Mouse (Mus musculus): ENCODE measurements around the gene Galnt14. TPM values are rescaled to one million over a fixed set of nuclear protein-coding genes. Genes with fewer than 3 reads are reported as not detected.

Galnt14 gene
- not detected for total RNA-seq (2021)
- long read RNA-seq, experiment 1 = 0 reads
- long read RNA-seq, experiment 2 = 0 reads

- TF ChIP-seq CTCF (IDR thresholded peaks at IDR 0.05) = peak; percentile 53
- peak; percentile 52 for DNase-seq
- no peak within 1 kb of the TSS for H3K27ac ChIP-seq
- H3K4me3 ChIP-seq = peak within 1 kb of the TSS; percentile 71
- intact Hi-C loops (cut with DNase I) = no loop called here
Observed at GRCm38 (mm10) chr17:73710042-73710911, at the start of gene Galnt14. Galnt14 (minus strand) TSS chr17:73710453.

GRCm38 (mm10) chr17:73743681-73744311, 33.5 kb upstream of the Galnt14 start:
- TF ChIP-seq CTCF (IDR thresholded peaks at IDR 0.05) = peak; percentile 87
- DNase-seq = peak; percentile 68
- H3K4me3 ChIP-seq = no peak overlapping the region
- intact Hi-C loops (cut with DNase I) = loop anchor here (2.0 to 5.0 kb wide), 3 partner anchors 139 to 443 kb away; no protein-coding TSS in a partner anchor
- H3K27ac ChIP-seq = no peak overlapping the region

GRCm38 (mm10) chr17:73723885-73724682, 13.8 kb upstream of the Galnt14 start:
- peak; percentile 64 for TF ChIP-seq CTCF (IDR thresholded peaks at IDR 0.05)
- intact Hi-C loops (cut with DNase I) = loop anchor here (5.0 kb wide), 1 partner anchor 158 kb away; no protein-coding TSS in a partner anchor
- Histone ChIP-seq H3K4me3 (no peak overlapping the region), H3K27ac (no peak overlapping the region)
- DNase-seq = peak; percentile 16

GRCm38 (mm10) chr17:73719021-73719748, 8.9 kb upstream of the Galnt14 start:
- no peak for TF ChIP-seq CTCF (IDR thresholded peaks at IDR 0.05)
- no peak for DNase-seq
- H3K27ac ChIP-seq = no peak overlapping the region
- intact Hi-C loops (cut with DNase I) = no loop called here
- H3K4me3 ChIP-seq = no peak overlapping the region

GRCm38 (mm10) chr17:73716684-73717083, 6.4 kb upstream of the Galnt14 start:
- intact Hi-C loops (cut with DNase I) = no loop called here
- DNase-seq = no peak
- Histone ChIP-seq H3K27ac (no peak overlapping the region), H3K4me3 (no peak overlapping the region)
- no peak for TF ChIP-seq CTCF (IDR thresholded peaks at IDR 0.05)

- no peak for TF ChIP-seq CTCF (IDR thresholded peaks at IDR 0.05)
- intact Hi-C loops (cut with DNase I) = no loop called here
- Histone ChIP-seq H3K27ac (no peak overlapping the region), H3K4me3 (no peak overlapping the region)
- no peak for DNase-seq
Observed at GRCm38 (mm10) chr17:73714440-73715221, 4.4 kb upstream of the Galnt14 start.

- no peak for DNase-seq
- intact Hi-C loops (cut with DNase I) = no loop called here
- no peak for TF ChIP-seq CTCF (IDR thresholded peaks at IDR 0.05)
- H3K27ac ChIP-seq = no peak overlapping the region
- H3K4me3 ChIP-seq = no peak overlapping the region
Observed at GRCm38 (mm10) chr17:73713347-73713746, 3.1 kb upstream of the Galnt14 start.

GRCm38 (mm10) chr17:73711919-73712318, 1.7 kb upstream of the Galnt14 start:
- H3K4me3 ChIP-seq = no peak overlapping the region
- intact Hi-C loops (cut with DNase I) = no loop called here
- DNase-seq = no peak
- no peak overlapping the region for H3K27ac ChIP-seq
- no peak for TF ChIP-seq CTCF (IDR thresholded peaks at IDR 0.05)

- DNase-seq = peak; percentile 22
- Histone ChIP-seq H3K4me3 (peak overlapping the region; percentile 71), H3K27ac (no peak overlapping the region)
- intact Hi-C loops (cut with DNase I) = no loop called here
- TF ChIP-seq CTCF (IDR thresholded peaks at IDR 0.05) = no peak
Observed at GRCm38 (mm10) chr17:73709131-73710041, 867 bp downstream of the Galnt14 start.

- no peak for TF ChIP-seq CTCF (IDR thresholded peaks at IDR 0.05)
- no peak for DNase-seq
- Histone ChIP-seq H3K27ac (no peak overlapping the region), H3K4me3 (no peak overlapping the region)
- intact Hi-C loops (cut with DNase I) = no loop called here
Observed at GRCm38 (mm10) chr17:73708451-73708850, 1.8 kb downstream of the Galnt14 start.
